Mouse (Mus musculus) heart, embryonic 14.5 days (tissue): Measurements from ENCODE around the gene Taok2. TPM values are rescaled to one million over a fixed set of nuclear protein-coding genes. Genes with fewer than 3 reads are reported as not detected.
A peak's percentile ranks its signal among the peaks of the same experiment; 100 is the strongest.

Experiments
- ATAC-seq: fragments of 200-750 bp; cut with Nextera tagmentation; 2 replicates; pipeline ENCODE4 v1.8.0; 2017; ENCODE audit warnings: low read depth, moderate TSS enrichment; ENCODE audit not compliant: insufficient number of reproducible peaks, insufficient read depth, low FRiP score
- H3K27ac ChIP-seq, 2 experiments: fragments of 200-500 bp in 1 of 2; fragments of 300-500 bp in 1 of 2; sonication (generic) in 1 of 2; replicated peaks in 1 of 2; 2 replicates each; pipeline ENCODE4 v1.5.1; 2012 to 2014; ENCODE audit warnings: low read depth in 2 of 2, low read length in 2 of 2, control low read depth in 1 of 2, mild to moderate bottlenecking in 1 of 2, mixed read lengths in 1 of 2; ENCODE audit not compliant: control insufficient read depth in 1 of 2, insufficient read depth in 1 of 2
- H3K27me3 ChIP-seq: fragments of 300-500 bp; sonication (generic); 2 replicates; pipeline ENCODE4 v1.6.1; 2014; ENCODE audit warnings: mild to moderate bottlenecking, low read length, control low read depth; ENCODE audit not compliant: control insufficient read depth, insufficient read depth
- H3K36me3 ChIP-seq: fragments of 300-500 bp; sonication (generic); 2 replicates; pipeline ENCODE4 v1.6.1; 2014; ENCODE audit warnings: mild to moderate bottlenecking, control low read depth, low read length, mixed read lengths; ENCODE audit not compliant: control insufficient read depth, insufficient read depth
- H3K4me1 ChIP-seq, 2 experiments: fragments of 200-500 bp in 1 of 2; fragments of 300-500 bp in 1 of 2; sonication (generic) in 1 of 2; 2 replicates each; pipeline ENCODE4 v1.6.1; 2012 to 2014; ENCODE audit warnings: low read length in 2 of 2, control low read depth in 1 of 2, mixed read lengths in 1 of 2; ENCODE audit not compliant: control insufficient read depth in 2 of 2, insufficient read depth in 2 of 2
- H3K4me2 ChIP-seq: fragments of 300-500 bp; sonication (generic); 2 replicates; pipeline ENCODE4 v1.6.1; 2014; ENCODE audit warnings: mild to moderate bottlenecking, low read length
- H3K4me3 ChIP-seq, 2 experiments: fragments of 200-500 bp in 1 of 2; fragments of 300-500 bp in 1 of 2; sonication (generic) in 1 of 2; 2 replicates each; pipeline ENCODE4 v1.5.1; 2012 to 2014; ENCODE audit warnings: low read length in 2 of 2, mild to moderate bottlenecking in 2 of 2, control low read depth in 1 of 2, low read depth in 1 of 2, moderate library complexity in 1 of 2; ENCODE audit not compliant: control insufficient read depth in 1 of 2, insufficient read depth in 1 of 2
- H3K9ac ChIP-seq: fragments of 300-500 bp; sonication (generic); 2 replicates; pipeline ENCODE4 v1.6.1; 2014; ENCODE audit warnings: mild to moderate bottlenecking, low read length
- H3K9me3 ChIP-seq: fragments of 300-500 bp; sonication (generic); 2 replicates; pipeline ENCODE4 v1.6.1; 2016; ENCODE audit warnings: low read length, control low read depth; ENCODE audit not compliant: control insufficient read depth
- WGBS: fragments of 180-500 bp; shearing (Covaris S2); extraction: QIAGEN DNeasy Blood & Tissue Kit; methylation state at CpG from one replicate; pipeline ENCODE4 v1.1.7; 2014; 5-methylcytosine and 5-hydroxymethylcytosine counted together
- polyA plus RNA-seq: library from polyadenylated mRNA; unstranded; fragments of >200 nt; fragmentation: Nextera tagmentation; extraction: Ambion mirVana; gene quantifications from 2 replicates; pipeline ENCODE4 v1.2.1, GENCODE M21; 2014

Gene Taok2
- polyA plus RNA-seq, 1 experiment from 2014 or later: 21.7 TPM

- H3K27ac ChIP-seq: no peak overlapping the region
- peaks cover 11 to 20% of the 10 kb centered on the region in 2 experiments for H3K4me1 ChIP-seq
- H3K4me2 ChIP-seq: peak overlapping the region; percentile 77
- 68% methylated on average over 5 of the region's 5 CpGs for WGBS
- peaks cover 68% of the 10 kb centered on the region for H3K36me3 ChIP-seq
- peak overlapping the region; percentile 64 to 89 for H3K4me3 ChIP-seq
- peak overlapping the region; percentile 83 for H3K9ac ChIP-seq
- H3K27me3 ChIP-seq: no peaks in the 10 kb centered on the region
- ATAC-seq: no peak
- no peaks in the 10 kb centered on the region for H3K9me3 ChIP-seq
These were observed 23.5 kb downstream of the Taok2 start for GRCm38 (mm10) chr7:126860987-126861386.

GRCm38 (mm10) chr7:126856741-126857420 lies 27.6 kb downstream of the Taok2 start:
- Histone ChIP-seq H3K4me1 (peaks cover 3 to 7% of the 10 kb centered on the region in 2 experiments; a peak in 1 of 4 replicates), H3K27ac (no peak overlapping the region), H3K4me3 (no peak overlapping the region), H3K9ac (no peak overlapping the region), H3K36me3 (peaks cover 84% of the 10 kb centered on the region), H3K4me2 (no peak overlapping the region), H3K9me3 (no peaks in the 10 kb centered on the region), H3K27me3 (no peaks in the 10 kb centered on the region)
- WGBS: 76% methylated on average over 9 of the region's 9 CpGs
- no peak for ATAC-seq

- Histone ChIP-seq H3K4me3 (no peak overlapping the region), H3K9ac (no peak overlapping the region), H3K27me3 (no peaks in the 10 kb centered on the region), H3K9me3 (no peaks in the 10 kb centered on the region), H3K4me2 (no peak overlapping the region), H3K27ac (no peak overlapping the region), H3K36me3 (peaks cover 88% of the 10 kb centered on the region), H3K4me1 (no peaks in the 10 kb centered on the region)
- ATAC-seq: no peak
- 80% methylated on average over 3 of the region's 3 CpGs for WGBS
These were observed 28.9 kb downstream of the Taok2 start for GRCm38 (mm10) chr7:126855641-126856040.

GRCm38 (mm10) chr7:126853454-126853853 lies 31.0 kb downstream of the Taok2 start:
- H3K27ac ChIP-seq: no peak overlapping the region
- no peaks in the 10 kb centered on the region for H3K9me3 ChIP-seq
- no peak overlapping the region for H3K4me2 ChIP-seq
- no peak overlapping the region for H3K4me3 ChIP-seq
- H3K4me1 ChIP-seq: peaks cover 0 to 2% of the 10 kb centered on the region in 2 experiments; a peak in 1 of 4 replicates
- ATAC-seq: no peak
- no peak overlapping the region for H3K9ac ChIP-seq
- H3K36me3 ChIP-seq: peaks cover 69% of the 10 kb centered on the region
- 90% methylated on average over 5 of the region's 5 CpGs for WGBS
- peaks cover 12% of the 10 kb centered on the region for H3K27me3 ChIP-seq

GRCm38 (mm10) chr7:126851192-126851591 lies 33.3 kb downstream of the Taok2 start:
- peaks cover 5 to 10% of the 10 kb centered on the region in 2 experiments; a peak in 3 of 4 replicates for H3K4me1 ChIP-seq
- peaks cover 47% of the 10 kb centered on the region for H3K36me3 ChIP-seq
- H3K9ac ChIP-seq: no peak overlapping the region
- ATAC-seq: no peak
- no peak overlapping the region for H3K4me2 ChIP-seq
- 50% methylated on average over 12 of the region's 12 CpGs for WGBS
- H3K27me3 ChIP-seq: peaks cover 34% of the 10 kb centered on the region
- no peak overlapping the region for H3K4me3 ChIP-seq
- no peak overlapping the region for H3K27ac ChIP-seq
- H3K9me3 ChIP-seq: no peaks in the 10 kb centered on the region

- Histone ChIP-seq H3K4me2 (no peak overlapping the region), H3K27me3 (peaks cover 34% of the 10 kb centered on the region), H3K4me1 (peaks cover 5 to 10% of the 10 kb centered on the region in 2 experiments; a peak in 3 of 4 replicates), H3K4me3 (no peak overlapping the region), H3K27ac (no peak overlapping the region), H3K36me3 (peaks cover 37% of the 10 kb centered on the region), H3K9ac (no peak overlapping the region), H3K9me3 (no peaks in the 10 kb centered on the region)
- WGBS: 51% methylated on average over 6 of the region's 6 CpGs
- ATAC-seq: no peak
These were observed 34.3 kb downstream of the Taok2 start for GRCm38 (mm10) chr7:126850161-126850560.

- no peaks in the 10 kb centered on the region for H3K9me3 ChIP-seq
- H3K36me3 ChIP-seq: peaks cover 23% of the 10 kb centered on the region
- 33% methylated on average over 10 of the region's 10 CpGs for WGBS
- peaks cover 5 to 10% of the 10 kb centered on the region in 2 experiments; a peak in 3 of 4 replicates for H3K4me1 ChIP-seq
- 0 out of 2 replicates have a peak overlapping the region, but pooled peaks have one; percentile 97 for H3K4me2 ChIP-seq
- no peak for ATAC-seq
- no peak overlapping the region for H3K9ac ChIP-seq
- peak overlapping the region in 1 of 2 experiments; percentile 58; a peak in 1 of 4 replicates for H3K4me3 ChIP-seq
- no peak overlapping the region for H3K27ac ChIP-seq
- peaks cover 34% of the 10 kb centered on the region for H3K27me3 ChIP-seq
These were observed 35.7 kb downstream of the Taok2 start for GRCm38 (mm10) chr7:126848794-126849193.
